Mouse (Mus musculus) lung, embryonic 14.5 days (tissue): ENCODE data around the gene Hist1h2bj. TPM values are rescaled to one million over a fixed set of nuclear protein-coding genes. Genes with fewer than 3 reads are reported as not detected.
A peak's percentile ranks its signal among the peaks of the same experiment; 100 is the strongest.
"Not testable (repeated sequence)": the region's sequence is repeated elsewhere in the genome, so short reads cannot be mapped to it uniquely, and the experiment has no call there.

Experiments used
- ATAC-seq: fragments of 200-750 bp; cut with Nextera tagmentation; 2 replicates; pipeline ENCODE4 v1.8.0; 2017; ENCODE audit warnings: mild to moderate bottlenecking, moderate TSS enrichment, moderate library complexity; ENCODE audit not compliant: insufficient read depth
- DNase-seq: peaks from one replicate; pipeline ENCODE4 v3.0.0-alpha.2; 2015
- H3K27ac ChIP-seq: fragments of 300-500 bp; sonication (generic); 2 replicates; pipeline ENCODE4 v1.5.1; 2014; ENCODE audit warnings: low read depth, mild to moderate bottlenecking, moderate library complexity
- H3K27me3 ChIP-seq: fragments of 300-500 bp; sonication (generic); 2 replicates; pipeline ENCODE4 v1.6.1; 2014; ENCODE audit warnings: low read length, control low read depth; ENCODE audit not compliant: insufficient read depth
- H3K36me3 ChIP-seq: fragments of 300-500 bp; sonication (generic); 2 replicates; pipeline ENCODE4 v1.6.1; 2014; ENCODE audit warnings: control low read depth; ENCODE audit not compliant: insufficient read depth
- H3K4me1 ChIP-seq: fragments of 300-500 bp; sonication (generic); 2 replicates; pipeline ENCODE4 v1.6.1; 2014; ENCODE audit warnings: antibody characterized with exemption, control low read depth; ENCODE audit not compliant: insufficient read depth
- H3K4me2 ChIP-seq: fragments of 300-500 bp; sonication (generic); 2 replicates; pipeline ENCODE4 v1.6.1; 2014; ENCODE audit warnings: mild to moderate bottlenecking
- H3K4me3 ChIP-seq: fragments of 300-500 bp; sonication (generic); 2 replicates; pipeline ENCODE4 v1.5.1; 2014; ENCODE audit warnings: low read depth, low read length
- H3K9ac ChIP-seq: fragments of 300-500 bp; sonication (generic); 2 replicates; pipeline ENCODE4 v1.6.1; 2014
- H3K9me3 ChIP-seq: fragments of 300-500 bp; sonication (generic); 2 replicates; pipeline ENCODE4 v1.6.1; 2016; ENCODE audit warnings: low read depth, low read length, control low read depth
- CTCF ChIP-seq: IDR thresholded peaks from 2 replicates; pipeline ENCODE4 v1.5.1; 2016; ENCODE audit warnings: antibody characterized with exemption, low read depth
- WGBS: fragments of 180-500 bp; shearing (Covaris S2); extraction: QIAGEN DNeasy Blood & Tissue Kit; methylation state at CpG from one replicate; pipeline ENCODE4 v1.1.7; 2014; 5-methylcytosine and 5-hydroxymethylcytosine counted together
- polyA plus RNA-seq: library from polyadenylated mRNA; unstranded; fragments of >200 nt; fragmentation: Nextera tagmentation; extraction: Ambion mirVana; gene quantifications from 2 replicates; pipeline ENCODE4 v1.2.1, GENCODE M21; 2014

Hist1h2bj gene
- polyA plus RNA-seq, 1 experiment from 2014 or later, result 15.8 TPM

- WGBS, result under 1% methylated on average over 40 of the region's 40 CpGs
- H3K4me1 ChIP-seq, result no peaks in the 10 kb centered on the region
- H3K27me3 ChIP-seq, result no peaks in the 10 kb centered on the region
- H3K4me3 ChIP-seq, result peak overlapping the region; percentile 49
- H3K36me3 ChIP-seq, result no peaks in the 10 kb centered on the region
- no peaks in the 10 kb centered on the region for H3K9me3 ChIP-seq
- peak overlapping the region; percentile 85 for H3K27ac ChIP-seq
- ATAC-seq (peak; percentile 85), DNase-seq (peak; percentile 99)
- peak overlapping the region; percentile 66 for H3K9ac ChIP-seq
- TF ChIP-seq CTCF, result peak; percentile 97
- peak overlapping the region; percentile 59 for H3K4me2 ChIP-seq
These were observed 14.1 kb upstream of the Hist1h2bj start for GRCm38 (mm10) chr13:22028673-22029460.

DNA sequence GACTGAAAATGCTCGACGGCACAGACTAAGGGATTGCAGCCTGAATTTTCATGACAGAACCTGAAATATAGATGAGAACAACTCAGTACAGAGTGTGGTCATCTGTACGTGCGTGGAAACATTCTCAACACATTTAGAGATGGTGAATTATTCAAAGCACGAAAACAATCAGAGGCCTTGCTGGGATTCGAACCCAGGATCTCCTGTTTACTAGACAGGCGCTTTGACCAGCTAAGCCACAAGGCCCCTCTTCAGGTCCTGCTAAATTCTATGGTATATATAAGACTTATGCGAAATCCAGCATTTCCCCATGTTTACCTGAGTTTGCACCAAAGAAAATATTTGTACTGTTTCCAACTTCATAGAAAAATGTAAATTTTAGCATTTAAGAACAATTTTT is 13.1 kb upstream of the Hist1h2bj start:
- WGBS, result 32% methylated on average over 8 of the region's 8 CpGs
- Histone ChIP-seq H3K36me3 (no peaks in the 10 kb centered on the region), H3K9me3 (no peaks in the 10 kb centered on the region), H3K27ac (no peak overlapping the region), H3K4me1 (no peaks in the 10 kb centered on the region), H3K4me2 (peak overlapping the region; percentile 59), H3K4me3 (no peak overlapping the region), H3K27me3 (no peaks in the 10 kb centered on the region), H3K9ac (no peak overlapping the region)
- TF ChIP-seq CTCF, result no peak
- ATAC-seq (no peak), DNase-seq (peak; percentile 62)

DNA sequence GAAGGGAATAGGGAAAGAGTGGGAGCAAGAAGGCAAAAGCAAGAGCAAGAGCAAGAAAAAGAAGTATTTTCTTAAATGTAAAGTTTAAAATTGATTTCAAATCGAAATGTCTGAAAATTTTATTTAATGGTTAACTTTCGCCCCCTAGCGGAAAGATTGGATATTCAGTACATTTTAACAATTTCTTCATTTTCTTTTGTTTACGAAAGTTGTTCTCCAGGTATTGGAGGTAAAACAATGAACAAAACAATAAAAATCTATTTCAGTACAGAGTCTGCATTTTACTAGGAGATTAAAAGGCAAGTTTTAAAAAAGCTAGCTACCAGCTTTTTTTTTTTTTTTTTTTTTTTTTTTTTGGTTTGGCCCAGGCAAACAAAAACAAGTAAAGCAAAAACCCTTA is 12.5 kb upstream of the Hist1h2bj start:
- TF ChIP-seq CTCF, result peak; percentile 56
- Histone ChIP-seq H3K4me2 (no peak overlapping the region), H3K4me3 (no peak overlapping the region), H3K27ac (no peak overlapping the region), H3K9ac (no peak overlapping the region), H3K4me1 (no peaks in the 10 kb centered on the region), H3K9me3 (no peaks in the 10 kb centered on the region), H3K27me3 (no peaks in the 10 kb centered on the region), H3K36me3 (no peaks in the 10 kb centered on the region)
- WGBS, result 13% methylated on average over 4 of the region's 4 CpGs
- ATAC-seq (no peak), DNase-seq (peak; percentile 83)

DNA sequence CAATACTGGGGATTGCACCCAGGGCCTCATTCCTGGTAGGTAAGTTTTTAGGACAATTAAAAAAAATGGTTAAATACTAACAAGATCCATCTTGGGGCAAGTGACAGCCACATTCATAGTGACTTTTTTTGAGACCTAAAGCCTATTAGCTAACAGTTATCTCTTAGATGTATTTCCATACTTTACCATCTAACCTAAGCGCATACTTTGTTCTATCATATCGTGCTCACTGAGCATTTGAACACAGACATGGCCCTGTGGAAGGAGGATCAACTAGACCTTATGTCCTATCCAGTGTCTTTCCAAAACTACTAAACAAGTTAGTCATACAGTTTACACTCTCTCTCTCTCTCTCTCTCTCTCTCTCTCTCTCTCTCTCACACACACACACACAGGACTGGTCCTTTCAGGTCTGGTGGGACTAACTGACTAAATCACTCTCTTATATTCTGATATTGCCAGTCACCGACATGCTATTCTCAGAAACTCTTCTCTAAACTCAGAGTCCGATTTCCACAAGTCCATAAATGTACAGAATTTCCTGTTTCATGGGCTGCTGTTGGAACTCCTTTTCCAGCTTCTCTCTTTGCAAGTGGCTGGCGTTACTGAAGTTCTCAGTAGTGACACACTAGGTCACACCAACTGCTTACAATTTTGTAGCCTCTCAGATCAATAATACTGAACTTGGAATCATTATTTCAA is 9.1 kb upstream of the Hist1h2bj start:
- Histone ChIP-seq H3K27me3 (no peaks in the 10 kb centered on the region), H3K9me3 (no peaks in the 10 kb centered on the region), H3K36me3 (no peaks in the 10 kb centered on the region), H3K4me2 (peak overlapping the region; percentile 82), H3K27ac (peak overlapping the region; percentile 97), H3K9ac (peak overlapping the region; percentile 79), H3K4me1 (0 out of 2 replicates have a peak, but pooled peaks cover 2% of the 10 kb centered on the region), H3K4me3 (peak overlapping the region; percentile 47)
- ATAC-seq (no peak), DNase-seq (peak; percentile 58)
- TF ChIP-seq CTCF, result no peak
- 37% methylated on average over 5 of the region's 5 CpGs for WGBS

- H3K4me3 ChIP-seq, result peak overlapping the region; percentile 47
- 0% methylated on average over 12 of the region's 14 CpGs for WGBS
- no peak for TF ChIP-seq CTCF
- peak overlapping the region; percentile 97 for H3K27ac ChIP-seq
- H3K36me3 ChIP-seq, result no peaks in the 10 kb centered on the region
- no peaks in the 10 kb centered on the region for H3K27me3 ChIP-seq
- peak overlapping the region; percentile 82 for H3K4me2 ChIP-seq
- H3K9ac ChIP-seq, result peak overlapping the region; percentile 79
- ATAC-seq (peak; percentile 4), DNase-seq (peak; percentile 69)
- H3K9me3 ChIP-seq, result no peaks in the 10 kb centered on the region
- 0 out of 2 replicates have a peak, but pooled peaks cover 2% of the 10 kb centered on the region for H3K4me1 ChIP-seq
These were observed 8.4 kb upstream of the Hist1h2bj start for GRCm38 (mm10) chr13:22034443-22035266.

DNA sequence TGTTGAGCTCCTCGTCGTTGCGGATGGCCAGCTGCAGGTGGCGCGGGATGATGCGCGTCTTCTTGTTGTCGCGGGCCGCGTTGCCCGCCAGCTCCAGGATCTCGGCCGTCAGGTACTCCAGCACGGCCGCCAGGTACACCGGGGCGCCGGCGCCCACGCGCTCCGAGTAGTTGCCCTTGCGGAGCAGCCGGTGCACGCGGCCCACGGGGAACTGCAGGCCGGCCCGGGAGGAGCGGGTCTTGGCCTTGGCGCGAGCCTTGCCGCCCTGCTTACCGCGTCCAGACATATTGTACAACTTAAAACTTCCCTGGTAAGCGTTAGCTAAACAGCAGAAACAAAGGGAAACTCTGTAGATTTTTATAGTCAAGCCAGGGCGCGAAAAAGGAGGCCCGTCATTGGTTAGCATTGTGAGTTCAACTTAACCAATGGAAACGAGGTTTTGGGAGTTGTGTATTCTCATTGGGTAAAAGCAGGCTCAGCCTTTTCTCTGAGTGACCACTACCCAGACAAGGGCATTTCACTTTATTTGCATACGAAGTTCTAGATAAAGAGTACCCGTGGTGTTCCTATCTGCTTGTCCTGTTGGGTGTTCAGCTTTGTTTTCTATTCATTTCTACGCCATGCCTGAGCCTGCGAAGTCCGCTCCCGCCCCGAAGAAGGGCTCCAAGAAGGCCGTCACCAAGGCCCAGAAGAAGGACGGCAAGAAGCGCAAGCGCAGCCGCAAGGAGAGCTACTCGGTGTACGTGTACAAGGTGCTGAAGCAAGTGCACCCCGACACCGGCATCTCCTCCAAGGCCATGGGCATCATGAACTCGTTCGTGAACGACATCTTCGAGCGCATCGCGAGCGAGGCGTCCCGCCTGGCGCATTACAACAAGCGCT is 7.5 kb upstream of the Hist1h2bj start, which contains the start of the genes Hist1h2ah and Hist1h2bk:
Hist1h2ah (minus strand) TSS at position 302 of the 882 bp plus-strand sequence.
Hist1h2bk (plus strand) TSS at position 604 of the 882 bp plus-strand sequence.
- peak within 1 kb of the TSS; percentile 47 for H3K4me3 ChIP-seq
- H3K27ac ChIP-seq, result peak within 1 kb of the TSS; percentile 97
- H3K36me3 ChIP-seq, H3K4me1 ChIP-seq, H3K9me3 ChIP-seq, H3K27me3 ChIP-seq: not testable (repeated sequence)
- ATAC-seq, result peak; percentile 98
- under 1% methylated on average over 24 of the region's 69 CpGs for WGBS
- peak within 1 kb of the TSS; percentile 82 for H3K4me2 ChIP-seq
- peak within 1 kb of the TSS; percentile 79 for H3K9ac ChIP-seq
- DNase-seq, result peak; percentile 98
